Mouse (Mus musculus): Measurements from ENCODE around the gene Gmcl1.

DNA sequence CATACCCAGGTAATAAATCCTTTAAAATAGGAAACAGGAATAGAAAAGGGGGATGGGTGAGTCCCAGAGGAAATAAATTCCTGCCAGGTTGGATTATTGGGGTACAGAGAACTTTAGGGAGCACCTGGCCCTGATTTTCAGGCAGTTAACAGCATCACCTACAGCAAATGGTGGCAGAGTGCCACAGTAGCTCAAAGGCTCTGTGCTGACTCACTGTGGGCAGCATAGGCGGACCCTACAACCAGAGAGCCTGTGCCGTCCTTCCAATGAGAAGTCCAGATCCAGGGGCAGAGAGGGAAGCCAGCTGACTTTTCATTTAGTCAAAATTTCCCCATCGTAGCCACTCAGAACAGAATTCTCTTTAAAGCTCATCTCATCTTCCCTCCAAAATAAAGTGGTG, 44.0 kb upstream of the Gmcl1 start:
- TF ChIP-seq CTCF (IDR thresholded peaks at IDR 0.05 in 2 of 3, conservative IDR thresholded peaks at IDR 0.05 in 1 of 3; ENCODE audit: control insufficient read depth in 1 of 3, insufficient read depth in 1 of 3, low read depth in 2 of 3, low read length in 3 of 3, poor library complexity in 1 of 3, severe bottlenecking in 1 of 3) (no peak), GABPA (IDR thresholded peaks at IDR 0.05; ENCODE audit: low read depth, low read length) (no peak), HCFC1 (IDR thresholded peaks at IDR 0.05; ENCODE audit: low read depth, low read length) (no peak), CHD1 (IDR thresholded peaks at IDR 0.05; ENCODE audit: low read depth, low read length) (no peak), SMC3 (IDR thresholded peaks at IDR 0.05; ENCODE audit: low read depth, low read length) (no peak), KAT2A (conservative IDR thresholded peaks at IDR 0.05; ENCODE audit: low read depth, low read length) (no peak), MAZ (IDR thresholded peaks at IDR 0.05; ENCODE audit: low read depth, low read length) (no peak), POLR2A (IDR thresholded peaks at IDR 0.05; ENCODE audit: control insufficient read depth in 1 of 2, insufficient read depth in 1 of 2, low read depth in 1 of 2, low read length in 2 of 2, poor library complexity in 1 of 2) (no peak), MYB (IDR thresholded peaks at IDR 0.05; ENCODE audit: low read depth, low read length) (no peak), USF2 (IDR thresholded peaks at IDR 0.05; ENCODE audit: borderline replicate concordance in 1 of 2, insufficient read depth in 1 of 2, low read depth in 1 of 2, low read length in 2 of 2) (no peak), ZKSCAN1 (IDR thresholded peaks at IDR 0.05; ENCODE audit: low read depth, low read length) (no peak)

All from MEL (cell line).